Mouse (Mus musculus) testis, adult 2 months (tissue): ENCODE results near the gene Sumo3. TPM values are rescaled to one million over a fixed set of nuclear protein-coding genes. Genes with fewer than 3 reads are reported as not detected.

Source experiments
- H3K27ac ChIP-seq: fragments of 200-500 bp; 2 replicates; pipeline ENCODE4 v1.5.1; 2012; ENCODE audit warnings: low read depth, low read length; ENCODE audit not compliant: control insufficient read depth, insufficient read depth
- H3K27me3 ChIP-seq: fragments of 200-500 bp; 2 replicates; pipeline ENCODE4 v1.6.1; 2012; ENCODE audit warnings: mild to moderate bottlenecking, low read length, moderate library complexity; ENCODE audit not compliant: control insufficient read depth, insufficient read depth
- H3K36me3 ChIP-seq: fragments of 200-500 bp; 2 replicates; pipeline ENCODE4 v1.6.1; 2012; ENCODE audit warnings: mild to moderate bottlenecking, low read length; ENCODE audit not compliant: control insufficient read depth, insufficient read depth
- H3K4me1 ChIP-seq: fragments of 200-500 bp; 2 replicates; pipeline ENCODE4 v1.6.1; 2012; ENCODE audit warnings: low read length; ENCODE audit not compliant: control insufficient read depth, insufficient read depth
- H3K4me3 ChIP-seq: fragments of 200-500 bp; 2 replicates; pipeline ENCODE4 v1.5.1; 2012; ENCODE audit warnings: low read depth, mild to moderate bottlenecking, low read length, moderate library complexity, mixed read lengths; ENCODE audit not compliant: control insufficient read depth
- CTCF ChIP-seq: fragments of 200-500 bp; IDR thresholded peaks from 2 replicates; pipeline ENCODE4 v1.5.1; 2012; ENCODE audit warnings: low read depth, mild to moderate bottlenecking, inconsistent platforms, low read length, moderate library complexity; ENCODE audit not compliant: control insufficient read depth, insufficient read depth, insufficient replicate concordance
- POLR2A ChIP-seq: fragments of 200-500 bp; IDR thresholded peaks from 2 replicates; pipeline ENCODE4 v1.6.1; 2012; ENCODE audit warnings: low read depth, mild to moderate bottlenecking, inconsistent platforms, low read length, moderate library complexity; ENCODE audit not compliant: control insufficient read depth
- polyA plus RNA-seq: library from polyadenylated mRNA; depleted of rRNA; stranded (reverse); fragments of >200 nt; gene quantifications from 2 replicates; pipeline ENCODE4 v1.2.3, GENCODE M21; 2012

The Sumo3 gene
- polyA plus RNA-seq, 1 experiment, result 83.1 TPM

- no peaks in the 10 kb centered on the region for H3K36me3 ChIP-seq
- H3K27ac ChIP-seq, result peak within 1 kb of the TSS; percentile 94
- peak within 1 kb of the TSS; percentile 98 for H3K4me3 ChIP-seq
- H3K4me1 ChIP-seq, result peaks cover 11% of the 10 kb centered on the region
- peak; percentile 97 for TF ChIP-seq POLR2A
- TF ChIP-seq CTCF, result peak; percentile 10; the same call in 1 of the 2 replicates
- H3K27me3 ChIP-seq, result no peaks in the 10 kb centered on the region
Observed at GRCm38 (mm10) chr10:77581408-77582284, 24.3 kb upstream of the Sumo3 start, which contains the start of gene Pttg1ip. Gene Pttg1ip (plus strand): TSS chr10:77581720.

- H3K27me3 ChIP-seq, result no peaks in the 10 kb centered on the region
- peaks cover 11% of the 10 kb centered on the region for H3K4me1 ChIP-seq
- peak overlapping the region; percentile 94 for H3K27ac ChIP-seq
- peak overlapping the region; percentile 98 for H3K4me3 ChIP-seq
- TF ChIP-seq CTCF (no peak), POLR2A (no peak)
- no peaks in the 10 kb centered on the region for H3K36me3 ChIP-seq
Observed at GRCm38 (mm10) chr10:77582285-77582618, 23.6 kb upstream of the Sumo3 start.

GRCm38 (mm10) chr10:77583795-77584422, 22.0 kb upstream of the Sumo3 start:
- H3K27ac ChIP-seq, result peak overlapping the region; percentile 12; the same call in 1 of the 2 replicates
- peaks cover 11% of the 10 kb centered on the region for H3K4me1 ChIP-seq
- no peaks in the 10 kb centered on the region for H3K27me3 ChIP-seq
- no peaks in the 10 kb centered on the region for H3K36me3 ChIP-seq
- no peak for TF ChIP-seq POLR2A
- no peak for TF ChIP-seq CTCF
- H3K4me3 ChIP-seq, result peak overlapping the region; percentile 73

- Histone ChIP-seq H3K4me1 (peaks cover 9% of the 10 kb centered on the region), H3K36me3 (no peaks in the 10 kb centered on the region)
Observed at GRCm38 (mm10) chr10:77586637-77587036, 19.3 kb upstream of the Sumo3 start.

GRCm38 (mm10) chr10:77587091-77587775, 18.7 kb upstream of the Sumo3 start:
- Histone ChIP-seq H3K27me3 (no peaks in the 10 kb centered on the region), H3K36me3 (no peaks in the 10 kb centered on the region), H3K4me3 (no peak overlapping the region), H3K4me1 (peaks cover 8% of the 10 kb centered on the region), H3K27ac (peak overlapping the region; percentile 15; the same call in 1 of the 2 replicates)
- no peak for TF ChIP-seq POLR2A
- TF ChIP-seq CTCF, result no peak

More at GRCm38 (mm10) chr10:77586637-77587036, 19.3 kb upstream of the Sumo3 start:
- Histone ChIP-seq H3K4me3 (no peak overlapping the region), H3K27me3 (no peaks in the 10 kb centered on the region), H3K27ac (no peak overlapping the region)
- no peak for TF ChIP-seq CTCF
- no peak for TF ChIP-seq POLR2A

GRCm38 (mm10) chr10:77588036-77588435, 17.9 kb upstream of the Sumo3 start:
- Histone ChIP-seq H3K4me3 (no peak overlapping the region), H3K4me1 (peaks cover 2% of the 10 kb centered on the region), H3K36me3 (no peaks in the 10 kb centered on the region), H3K27me3 (no peaks in the 10 kb centered on the region), H3K27ac (no peak overlapping the region)
- TF ChIP-seq CTCF (no peak), POLR2A (no peak)

GRCm38 (mm10) chr10:77589117-77589516, 16.8 kb upstream of the Sumo3 start:
- Histone ChIP-seq H3K4me1 (no peaks in the 10 kb centered on the region; the same call in none of the 2 replicates), H3K4me3 (no peak overlapping the region), H3K27ac (no peak overlapping the region), H3K36me3 (no peaks in the 10 kb centered on the region; the same call in none of the 2 replicates), H3K27me3 (no peaks in the 10 kb centered on the region)
- no peak for TF ChIP-seq CTCF
- TF ChIP-seq POLR2A, result no peak
